8 mouse cellular contexts compared by ENCODE assay signal in genomic region chr2:3799767-3800554, GRCm38 (mm10).
A peak's percentile ranks its signal among the peaks of the same experiment; 100 is the strongest.
DNase-seq lines count a peak whose midpoint lies in the region; ATAC-seq and TF ChIP-seq lines count a peak whose summit lies in the region.

No protein-coding gene starts in this region.

- ATAC-seq in forebrain, postnatal 0 days, result peak; percentile 79
- peak; percentile 81 for ATAC-seq in inflammation-experienced regulatory T-cells, adult 6 months

- peak; percentile 7 for DNase-seq in ovary, postnatal 10 days (ENCODE audit: low spot score)
- no peak for DNase-seq in ovary, adult 18-20 months (ENCODE audit: low spot score)
- DNase-seq in cerebellum, adult 9-10 months, result peak; percentile 70
- peak; percentile 84 for DNase-seq in forebrain, postnatal 0 days
- DNase-seq in left cerebral cortex, postnatal 4 days, result peak; percentile 51
- DNase-seq in midbrain, embryonic 10.5 days (ENCODE audit: low spot score), result peak; percentile 47
- peak; percentile 8 to 57 for DNase-seq in spleen, adult 18-20 months

- no peaks in the 10 kb centered on the region for H3K36me3 ChIP-seq in forebrain, postnatal 0 days (ENCODE audit: insufficient read depth)
- no peaks in the 10 kb centered on the region for H3K36me3 ChIP-seq in midbrain, embryonic 10.5 days

- H3K27ac ChIP-seq in forebrain, postnatal 0 days (ENCODE audit: low read depth, low read length), result no peak overlapping the region
- H3K27ac ChIP-seq in midbrain, embryonic 10.5 days (replicated peaks), result peak overlapping the region; percentile 57; the same call in 1 of the 2 replicates

- 0 out of 2 replicates have a peak, but pooled peaks cover 4% of the 10 kb centered on the region for H3K4me1 ChIP-seq in forebrain, postnatal 0 days (ENCODE audit: insufficient read depth)
- H3K4me1 ChIP-seq in midbrain, embryonic 10.5 days, result peaks cover 4% of the 10 kb centered on the region

- peak overlapping the region; percentile 55 for H3K4me2 ChIP-seq in forebrain, postnatal 0 days (ENCODE audit: low read depth)

- no peak overlapping the region for H3K9ac ChIP-seq in forebrain, postnatal 0 days

- TF ChIP-seq CTCF in forebrain, postnatal 0 days (IDR thresholded peaks at IDR 0.05; ENCODE audit: low read depth), result peak; percentile 76

- intact Hi-C loops in left cerebral cortex, postnatal 4 days (cut with DNase I), result loop anchor here (10.0 kb wide), 1 partner anchor 255 kb away; no protein-coding TSS in a partner anchor

- WGBS in forebrain, postnatal 0 days, result 9% methylated on average over 18 of the region's 18 CpGs
- 13% methylated on average over 18 of the region's 18 CpGs for WGBS in midbrain, embryonic 10.5 days

- no peaks in the 10 kb centered on the region for H3K9me3 ChIP-seq in forebrain, postnatal 0 days (ENCODE audit: low read length)
- H3K9me3 ChIP-seq in midbrain, embryonic 10.5 days (replicated peaks), result no peaks in the 10 kb centered on the region

- H3K27me3 ChIP-seq in forebrain, postnatal 0 days (ENCODE audit: insufficient read depth, low read length), result no peaks in the 10 kb centered on the region
- H3K27me3 ChIP-seq in midbrain, embryonic 10.5 days (ENCODE audit: low read depth, poor library complexity, severe bottlenecking), result peaks cover 6% of the 10 kb centered on the region; the same call in 1 of the 2 replicates

- H3K4me3 ChIP-seq in forebrain, postnatal 0 days (ENCODE audit: low read depth, low read length), result peak overlapping the region; percentile 27
- peak overlapping the region; percentile 48 for H3K4me3 ChIP-seq in midbrain, embryonic 10.5 days
